Mouse (Mus musculus): ENCODE results near the gene Mylip. TPM values are rescaled to one million over a fixed set of nuclear protein-coding genes. Genes with fewer than 3 reads are reported as not detected.

Mylip gene
- polyA plus RNA-seq, 2 experiments, result 10.9 to 29.6 TPM

- Histone ChIP-seq H3K27me3 (ENCODE audit: control insufficient read depth, insufficient read depth, low read length) (no peaks in the 10 kb centered on the region), H3K9ac (ENCODE audit: low read depth, low read length, severe bottlenecking) (no peak overlapping the region), H3K4me1 (ENCODE audit: control insufficient read depth, insufficient read depth, low read length) (peaks cover 44% of the 10 kb centered on the region), H3K4me2 (replicated peaks; ENCODE audit: low read depth, low read length, severe bottlenecking) (no peak overlapping the region), H3K36me3 (ENCODE audit: control insufficient read depth, insufficient read depth, low read length) (no peaks in the 10 kb centered on the region), H3K9me3 (ENCODE audit: control insufficient read depth, low read length) (no peaks in the 10 kb centered on the region), H3K4me3 (replicated peaks; ENCODE audit: low read length) (no peak overlapping the region), H3K27ac (replicated peaks; ENCODE audit: low read depth, low read length) (no peak overlapping the region)
- WGBS, result 52% methylated on average over 8 of the region's 8 CpGs
- DNase-seq (ENCODE audit: low spot score) (no peak), ATAC-seq (ENCODE audit: low FRiP score, low read depth) (no peak)
- TF ChIP-seq POLR2A (IDR thresholded peaks at IDR 0.05; ENCODE audit: borderline replicate concordance, extremely low read depth, insufficient read depth, insufficient read length), result no peak
Observed at GRCm38 (mm10) chr13:45442918-45443535, 53.5 kb downstream of the Mylip start.

GRCm38 (mm10) chr13:45444220-45444619 is 54.7 kb downstream of the Mylip start:
- no peak for TF ChIP-seq POLR2A (IDR thresholded peaks at IDR 0.05; ENCODE audit: borderline replicate concordance, extremely low read depth, insufficient read depth, insufficient read length)
- H3K27me3 ChIP-seq (ENCODE audit: control insufficient read depth, insufficient read depth, low read length), result no peaks in the 10 kb centered on the region
- DNase-seq (ENCODE audit: low spot score), result no peak
- H3K9ac ChIP-seq (ENCODE audit: low read depth, low read length, severe bottlenecking), result no peak overlapping the region
- no peak overlapping the region for H3K27ac ChIP-seq (replicated peaks; ENCODE audit: low read depth, low read length)
- no peak overlapping the region for H3K4me2 ChIP-seq (replicated peaks; ENCODE audit: low read depth, low read length, severe bottlenecking)
- H3K4me3 ChIP-seq (replicated peaks; ENCODE audit: low read length), result no peak overlapping the region
- H3K4me1 ChIP-seq (ENCODE audit: control insufficient read depth, insufficient read depth, low read length), result peaks cover 36% of the 10 kb centered on the region
- 68% methylated on average over 8 of the region's 8 CpGs for WGBS
- no peaks in the 10 kb centered on the region for H3K9me3 ChIP-seq (ENCODE audit: control insufficient read depth, low read length)
- H3K36me3 ChIP-seq (ENCODE audit: control insufficient read depth, insufficient read depth, low read length), result no peaks in the 10 kb centered on the region
- ATAC-seq (ENCODE audit: low FRiP score, low read depth), result no peak

GRCm38 (mm10) chr13:45444652-45445051 is 55.1 kb downstream of the Mylip start:
- Histone ChIP-seq H3K27me3 (ENCODE audit: control insufficient read depth, insufficient read depth, low read length) (no peaks in the 10 kb centered on the region), H3K36me3 (ENCODE audit: control insufficient read depth, insufficient read depth, low read length) (no peaks in the 10 kb centered on the region), H3K4me2 (replicated peaks; ENCODE audit: low read depth, low read length, severe bottlenecking) (no peak overlapping the region), H3K9ac (ENCODE audit: low read depth, low read length, severe bottlenecking) (no peak overlapping the region), H3K4me1 (ENCODE audit: control insufficient read depth, insufficient read depth, low read length) (peaks cover 32% of the 10 kb centered on the region), H3K27ac (replicated peaks; ENCODE audit: low read depth, low read length) (no peak overlapping the region), H3K4me3 (replicated peaks; ENCODE audit: low read length) (no peak overlapping the region), H3K9me3 (ENCODE audit: control insufficient read depth, low read length) (no peaks in the 10 kb centered on the region)
- DNase-seq (ENCODE audit: low spot score) (no peak), ATAC-seq (ENCODE audit: low FRiP score, low read depth) (no peak)
- WGBS, result 76% methylated on average over 9 of the region's 9 CpGs
- no peak for TF ChIP-seq POLR2A (IDR thresholded peaks at IDR 0.05; ENCODE audit: borderline replicate concordance, extremely low read depth, insufficient read depth, insufficient read length)

GRCm38 (mm10) chr13:45446636-45447035 is 57.1 kb downstream of the Mylip start:
- TF ChIP-seq POLR2A (IDR thresholded peaks at IDR 0.05; ENCODE audit: borderline replicate concordance, extremely low read depth, insufficient read depth, insufficient read length), result no peak
- ATAC-seq (ENCODE audit: low FRiP score, low read depth) (no peak), DNase-seq (ENCODE audit: low spot score) (no peak)
- Histone ChIP-seq H3K9ac (ENCODE audit: low read depth, low read length, severe bottlenecking) (no peak overlapping the region), H3K27me3 (ENCODE audit: control insufficient read depth, insufficient read depth, low read length) (no peaks in the 10 kb centered on the region), H3K4me1 (ENCODE audit: control insufficient read depth, insufficient read depth, low read length) (peaks cover 14% of the 10 kb centered on the region), H3K4me2 (replicated peaks; ENCODE audit: low read depth, low read length, severe bottlenecking) (no peak overlapping the region), H3K9me3 (ENCODE audit: control insufficient read depth, low read length) (no peaks in the 10 kb centered on the region), H3K4me3 (replicated peaks; ENCODE audit: low read length) (no peak overlapping the region), H3K36me3 (ENCODE audit: control insufficient read depth, insufficient read depth, low read length) (no peaks in the 10 kb centered on the region), H3K27ac (replicated peaks; ENCODE audit: low read depth, low read length) (no peak overlapping the region)
- WGBS, result 25% methylated on average over 1 of the region's 1 CpGs

GRCm38 (mm10) chr13:45452437-45452836 is 62.9 kb downstream of the Mylip start:
- H3K4me3 ChIP-seq (replicated peaks; ENCODE audit: low read length), result no peak overlapping the region
- H3K4me2 ChIP-seq (replicated peaks; ENCODE audit: low read depth, low read length, severe bottlenecking), result no peak overlapping the region
- no peak overlapping the region for H3K27ac ChIP-seq (replicated peaks; ENCODE audit: low read depth, low read length)
- ATAC-seq (ENCODE audit: low FRiP score, low read depth) (no peak), DNase-seq (ENCODE audit: low spot score) (no peak)
- H3K36me3 ChIP-seq (ENCODE audit: control insufficient read depth, insufficient read depth, low read length), result no peaks in the 10 kb centered on the region
- peaks cover 14% of the 10 kb centered on the region for H3K4me1 ChIP-seq (ENCODE audit: control insufficient read depth, insufficient read depth, low read length)
- no peak for TF ChIP-seq POLR2A (IDR thresholded peaks at IDR 0.05; ENCODE audit: borderline replicate concordance, extremely low read depth, insufficient read depth, insufficient read length)
- 93% methylated on average over 7 of the region's 7 CpGs for WGBS
- no peak overlapping the region for H3K9ac ChIP-seq (ENCODE audit: low read depth, low read length, severe bottlenecking)
- H3K27me3 ChIP-seq (ENCODE audit: control insufficient read depth, insufficient read depth, low read length), result no peaks in the 10 kb centered on the region
- no peaks in the 10 kb centered on the region for H3K9me3 ChIP-seq (ENCODE audit: control insufficient read depth, low read length)

Measured in limb, embryonic 14.5 days (tissue).